Mouse (Mus musculus) G1E (cell line): Measurements from ENCODE around the gene Mical3.

Experiments used
- CTCF ChIP-seq: IDR thresholded peaks from 2 replicates; pipeline ENCODE4 v1.5.1; 2012; ENCODE audit warnings: low read depth, low read length, inconsistent platforms, mixed read lengths
- GATA1 ChIP-seq: IDR thresholded peaks from 2 replicates; pipeline ENCODE4 v1.6.1; 2012; ENCODE audit warnings: borderline replicate concordance, low read length, inconsistent platforms, mixed read lengths
- POLR2AphosphoS5 ChIP-seq: IDR thresholded peaks from 2 replicates; pipeline ENCODE4 v1.6.1; 2012; ENCODE audit warnings: low read depth, low read length, inconsistent platforms; ENCODE audit not compliant: insufficient replicate concordance
- TAL1 ChIP-seq: conservative IDR thresholded peaks from 2 replicates; pipeline ENCODE4 v1.6.1; 2012; ENCODE audit warnings: low read depth, low read length, inconsistent platforms, mixed read lengths

GRCm38 (mm10) chr6:120964179-120964578 lies 166.6 kb downstream of the Mical3 start:
- TF ChIP-seq CTCF (no peak), GATA1 (no peak), POLR2AphosphoS5 (no peak), TAL1 (no peak)
